Mouse (Mus musculus) skeletal muscle tissue, postnatal 0 days (tissue): ENCODE data around the gene Crcp. TPM values are rescaled to one million over a fixed set of nuclear protein-coding genes. Genes with fewer than 3 reads are reported as not detected.

Experiments used
- polyA plus RNA-seq: library from polyadenylated mRNA; unstranded; fragments of >200 nt; fragmentation: Nextera tagmentation; extraction: Ambion mirVana; gene quantifications from 2 replicates; pipeline ENCODE4 v1.2.1, GENCODE M21; 2015

Gene Crcp
- polyA plus RNA-seq = 15.9 and 19.2 TPM in 2 replicates

GRCm38 (mm10) chr5:130029142-130029897 lies at the start of gene Crcp, which contains the start of gene Asl:
Gene Crcp, plus strand, starts transcription at chr5:130029290.
Gene Asl, minus strand, starts transcription at chr5:130029247.

GRCm38 (mm10) chr5:130002301-130003146 lies 26.6 kb upstream of the Crcp start, which contains the start of gene Gusb:
Gene Gusb, minus strand, starts transcription at chr5:130003049.

GRCm38 (mm10) chr5:130073026-130073425 lies 43.9 kb downstream of the Crcp start, which contains the start of gene Tpst1:
Gene Tpst1, plus strand, starts transcription at chr5:130073326.

Other genes starting within 250 kb of the Crcp start
- gene Psph, start 241.8 kb upstream of the Crcp start, polyA plus RNA-seq = 21.2 and 26.9 TPM in 2 replicates
- gene Sumf2, start 182.3 kb upstream of the Crcp start, polyA plus RNA-seq = 17.3 and 22.9 TPM in 2 replicates
- 963 and 976 TPM in 2 replicates for gene Chchd2, start 141.8 kb upstream of the Crcp start, polyA plus RNA-seq
- gene Zbed5, start 133.6 kb upstream of the Crcp start, polyA plus RNA-seq = 1.5 and 1.8 TPM in 2 replicates
- gene Phkg1, start 130.7 kb upstream of the Crcp start, polyA plus RNA-seq = 26.0 and 30.5 TPM in 2 replicates
- 1.9 and 2.0 TPM in 2 replicates for gene Nupr1l, start 120.8 kb upstream of the Crcp start, polyA plus RNA-seq
- 13.4 and 19.1 TPM in 2 replicates for gene Vkorc1l1, start 87.3 kb upstream of the Crcp start, polyA plus RNA-seq
- gene Gusb, start 26.2 kb upstream of the Crcp start, polyA plus RNA-seq = 26.2 and 32.8 TPM in 2 replicates
- 17.4 and 21.2 TPM in 2 replicates for gene Asl, start within 50 bp of the Crcp start, polyA plus RNA-seq
- gene Tpst1, start 44.0 kb downstream of the Crcp start, polyA plus RNA-seq = 51.3 and 59.1 TPM in 2 replicates
- gene Kctd7, start 115.6 kb downstream of the Crcp start, polyA plus RNA-seq = 3.4 and 4.0 TPM in 2 replicates
- 27.0 and 30.5 TPM in 2 replicates for gene Rabgef1, start 142.5 kb downstream of the Crcp start, polyA plus RNA-seq
- 23.5 and 28.9 TPM in 2 replicates for gene Tmem248, start 187.8 kb downstream of the Crcp start, polyA plus RNA-seq
- 44.0 and 50.8 TPM in 2 replicates for gene Sbds, start 226.2 kb downstream of the Crcp start, polyA plus RNA-seq
- 11.2 and 11.5 TPM in 2 replicates for gene Tyw1, start 226.3 kb downstream of the Crcp start, polyA plus RNA-seq